Mouse (Mus musculus) gastrocnemius, postnatal 10 days (tissue): Measurements from ENCODE around the gene Zfand4. TPM values are rescaled to one million over a fixed set of nuclear protein-coding genes. Genes with fewer than 3 reads are reported as not detected.

Experiments
- DNase-seq: peaks from one replicate; pipeline ENCODE4 v3.0.0; 2021; ENCODE audit warnings: mixed read lengths
- total RNA-seq, 2 experiments: library from RNA; stranded (reverse); gene quantifications; 2 replicates each; pipeline ENCODE4 v1.2.3; 2021

Gene Zfand4
- total RNA-seq, 2 experiments from 2014 or later: 1.6 to 2.6 TPM

GRCm38 (mm10) chr6:116374136-116374535 is 110.1 kb downstream of the Zfand4 start:
- no peak for DNase-seq

GRCm38 (mm10) chr6:116374618-116375017 is 110.6 kb downstream of the Zfand4 start:
- DNase-seq: no peak

- no peak for DNase-seq
Observed at GRCm38 (mm10) chr6:116378892-116379291, 114.9 kb downstream of the Zfand4 start.

Other genes starting within 250 kb of the Zfand4 start
- gene Tmcc1, start 70.7 kb upstream of the Zfand4 start, total RNA-seq: 10 to 100 TPM; 26.4 to 29.4 TPM
- gene Washc2, start 56.2 kb upstream of the Zfand4 start, total RNA-seq: 10 to 100 TPM; 27.3 to 33.9 TPM
- gene March8, start 73.8 kb downstream of the Zfand4 start, total RNA-seq: 10 to 100 TPM; 27.4 to 31.3 TPM
- gene Alox5, start 197.0 kb downstream of the Zfand4 start, total RNA-seq: 1 to 10 TPM; 1.9 to 2.7 TPM
- not detected for gene Olfr211, start 224.9 kb downstream of the Zfand4 start, total RNA-seq
- not detected for gene Olfr212, start 242.3 kb downstream of the Zfand4 start, total RNA-seq